Mouse (Mus musculus): ENCODE data around the gene Kansl2.

Kansl2 gene

DNA sequence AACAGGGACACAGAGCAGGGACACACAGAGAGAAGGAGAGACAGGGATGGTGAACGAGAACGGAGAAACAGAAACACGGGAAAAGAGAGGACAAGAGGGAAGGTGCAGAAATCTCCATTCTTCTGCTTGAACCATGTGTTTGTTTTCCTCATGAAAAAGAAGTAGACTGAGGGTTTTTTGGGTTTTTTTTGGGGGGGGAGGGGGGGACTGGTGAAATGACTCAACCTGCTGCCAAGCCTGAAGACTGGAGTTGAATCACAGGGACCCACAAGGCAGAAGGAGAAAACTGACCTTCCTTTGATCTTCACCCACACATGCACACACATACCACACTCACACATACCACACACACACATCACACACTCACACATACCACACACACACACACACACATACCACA, 30.7 kb downstream of the Kansl2 start:
- no peak for DNase-seq (ENCODE audit: low spot score)

DNA sequence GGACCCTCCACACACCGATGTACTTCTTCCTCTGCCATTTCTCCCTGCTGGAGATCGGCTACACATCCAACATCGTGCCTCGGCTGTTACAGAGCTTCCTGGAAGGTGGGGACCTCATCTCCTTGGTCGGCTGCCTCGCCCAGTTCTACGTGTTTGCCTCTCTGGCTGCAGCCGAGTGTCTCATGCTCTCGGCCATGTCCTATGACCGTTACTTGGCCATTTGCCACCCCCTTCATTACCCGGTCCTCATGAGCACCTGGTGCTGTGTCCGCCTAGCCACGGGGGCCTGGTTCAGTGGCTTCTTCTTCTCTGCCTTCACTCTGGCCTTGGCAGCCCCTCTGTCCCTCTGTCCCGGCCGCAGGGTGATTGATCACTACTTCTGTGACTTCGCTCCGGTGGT, 36.4 kb downstream of the Kansl2 start:
- no peak for DNase-seq (ENCODE audit: low spot score)

GRCm38 (mm10) chr15:98492102-98492501, 42.0 kb downstream of the Kansl2 start, which contains the start of gene Olfr279:
Olfr279 (plus strand) TSS chr15:98492402.
- no peak for DNase-seq (ENCODE audit: low spot score)

DNA sequence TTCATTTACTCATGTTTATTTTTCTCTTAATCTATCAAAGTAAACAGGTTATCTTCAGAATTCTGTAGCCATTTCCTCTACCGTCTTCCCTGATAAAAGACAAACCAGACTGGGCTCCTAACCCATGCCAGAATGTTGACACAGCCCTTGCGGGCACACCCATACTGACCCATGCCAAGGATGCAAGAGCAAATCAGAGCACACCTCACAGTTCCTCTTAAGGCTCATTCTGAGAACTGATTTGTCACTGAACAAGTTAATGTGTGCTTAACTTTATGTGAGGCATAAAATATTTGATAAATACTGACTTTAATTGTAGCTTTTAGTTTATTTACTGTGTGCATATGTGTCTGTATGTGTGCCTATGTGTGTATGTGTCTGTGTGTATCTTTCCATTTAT, 42.7 kb downstream of the Kansl2 start:
- DNase-seq (ENCODE audit: low spot score), result no peak

- DNase-seq (ENCODE audit: low spot score), result no peak
Observed at GRCm38 (mm10) chr15:98486433-98487021, 47.5 kb downstream of the Kansl2 start.

DNA sequence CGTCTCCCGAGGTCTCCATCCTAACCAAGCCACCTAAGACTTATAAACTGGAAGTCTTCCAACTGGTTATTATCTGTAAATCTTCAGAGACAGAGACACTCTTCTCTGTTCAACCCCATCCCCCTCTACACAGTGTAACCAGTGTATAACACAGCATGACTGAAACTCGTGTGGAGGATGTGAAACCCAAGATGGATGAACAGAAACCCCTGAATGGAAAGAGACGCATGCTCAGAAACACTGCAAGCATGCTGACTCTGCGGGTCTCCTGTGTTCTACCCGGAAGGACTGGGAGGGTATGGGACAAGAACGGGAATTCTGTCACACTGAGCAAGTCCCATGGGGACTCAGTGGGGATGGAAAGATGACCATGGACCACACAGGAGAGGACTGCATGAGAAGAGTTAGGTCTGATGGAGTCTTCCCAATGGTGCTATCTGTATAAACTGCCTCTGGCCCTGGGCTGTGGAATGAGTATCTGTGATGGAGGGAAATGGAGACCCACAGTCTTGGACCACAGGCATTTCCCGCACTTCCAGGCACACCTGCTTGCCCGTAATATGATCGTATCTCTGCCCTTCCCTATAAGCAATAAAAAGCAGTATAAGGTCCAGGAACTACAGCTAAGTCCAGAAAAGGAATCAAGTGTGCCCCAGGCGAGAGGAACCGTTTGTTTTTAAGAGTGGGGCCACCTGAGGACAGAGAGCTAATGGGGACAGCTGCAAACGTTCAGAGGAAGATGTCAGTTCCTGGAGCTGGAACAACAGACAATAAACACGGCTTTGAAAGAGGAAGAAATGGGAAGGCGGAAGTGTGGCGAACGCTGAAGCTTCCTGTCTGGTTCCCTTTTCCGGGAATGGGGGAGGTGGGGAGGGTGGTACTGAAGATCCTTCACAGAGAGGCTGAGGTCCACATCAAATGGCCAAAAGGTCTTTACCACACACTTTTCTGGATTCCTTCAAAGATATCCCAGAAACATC, 49.9 kb downstream of the Kansl2 start:
- no peak for DNase-seq (ENCODE audit: low spot score)

DNA sequence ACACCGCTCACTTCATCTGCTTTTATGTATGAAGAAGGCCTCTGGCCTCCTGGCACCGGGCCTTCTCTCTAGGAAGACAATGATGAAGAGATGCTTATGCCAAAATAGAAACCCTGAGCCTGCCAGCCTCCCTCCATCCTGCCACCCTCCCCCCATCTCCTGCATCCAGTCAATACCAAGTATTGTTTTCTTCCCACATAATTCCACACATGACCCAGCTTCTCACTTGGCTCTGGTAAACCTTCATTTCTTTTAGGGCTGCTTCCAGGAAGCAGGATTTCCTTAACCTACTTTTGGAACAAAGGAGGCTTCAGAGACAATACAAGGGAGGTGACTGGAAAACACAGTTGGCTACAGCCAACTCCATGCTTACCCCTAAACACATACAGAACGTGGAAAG, 51.4 kb downstream of the Kansl2 start, which contains the start of gene Lalba:
Gene Lalba (minus strand): TSS at position 21 of the 400 bp plus-strand sequence.
- DNase-seq (ENCODE audit: low spot score), result no peak

- DNase-seq (ENCODE audit: low spot score), result no peak
Observed at GRCm38 (mm10) chr15:98479568-98480102, 54.4 kb downstream of the Kansl2 start.

DNA sequence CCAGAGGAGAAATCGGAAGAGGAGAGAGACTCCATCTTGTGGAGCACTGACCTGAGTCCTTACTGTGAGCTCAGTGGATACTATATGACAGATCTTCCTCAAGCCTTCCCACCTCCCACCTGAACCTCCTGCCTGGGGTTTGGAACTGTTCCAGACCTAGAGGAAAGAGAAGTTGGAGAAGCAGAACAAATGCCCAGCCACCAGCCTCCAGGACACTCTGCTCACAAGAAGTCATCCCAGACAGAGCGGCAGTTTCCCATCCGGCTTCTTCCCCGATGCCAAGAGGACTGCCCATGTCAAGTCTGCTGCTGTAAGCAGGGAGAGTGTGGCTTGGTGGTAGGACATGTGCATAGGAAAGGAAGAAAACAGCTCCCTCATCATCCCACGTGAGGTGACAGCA, 57.8 kb downstream of the Kansl2 start:
- DNase-seq (ENCODE audit: low spot score), result no peak

DNA sequence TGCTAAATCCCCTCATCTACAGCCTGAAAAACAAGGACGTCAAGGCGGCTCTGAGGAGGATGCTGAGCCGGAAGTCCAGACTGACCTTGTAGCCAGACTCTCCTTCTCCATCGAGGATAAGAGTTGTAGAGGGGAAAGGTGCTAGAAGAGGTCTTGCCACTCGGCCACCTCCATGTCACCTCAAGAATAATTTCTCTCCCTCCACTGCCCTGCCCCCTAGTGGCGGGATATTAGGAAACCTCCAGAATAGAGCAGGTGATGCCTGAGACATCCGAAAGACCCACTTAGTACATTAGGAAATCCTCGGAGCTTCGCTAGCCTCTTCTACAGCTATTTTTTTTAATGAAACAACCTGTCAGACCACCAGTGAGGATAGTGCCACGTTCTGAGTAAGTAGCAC, 58.7 kb downstream of the Kansl2 start:
- DNase-seq (ENCODE audit: low spot score), result no peak

DNA sequence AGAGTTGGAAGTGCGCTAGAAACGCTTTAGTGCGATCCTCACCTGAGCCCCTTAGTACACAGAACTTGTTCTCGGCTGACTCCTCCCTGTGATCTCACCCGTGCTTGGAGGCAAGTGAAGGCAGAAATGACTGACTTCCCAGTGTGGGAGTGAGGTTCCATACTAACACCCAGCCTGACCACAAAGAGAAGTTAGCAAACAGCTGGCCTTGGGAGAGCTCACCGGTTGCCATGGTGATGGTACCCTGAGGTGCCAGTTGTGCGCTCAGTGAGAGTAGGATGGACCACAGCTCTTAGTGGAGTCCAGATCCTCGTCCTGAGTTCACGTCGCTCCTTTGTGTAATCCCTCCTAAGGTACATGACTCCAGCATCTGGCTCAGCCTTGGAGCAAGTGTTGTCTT, 59.1 kb downstream of the Kansl2 start:
- DNase-seq (ENCODE audit: low spot score), result no peak

DNA sequence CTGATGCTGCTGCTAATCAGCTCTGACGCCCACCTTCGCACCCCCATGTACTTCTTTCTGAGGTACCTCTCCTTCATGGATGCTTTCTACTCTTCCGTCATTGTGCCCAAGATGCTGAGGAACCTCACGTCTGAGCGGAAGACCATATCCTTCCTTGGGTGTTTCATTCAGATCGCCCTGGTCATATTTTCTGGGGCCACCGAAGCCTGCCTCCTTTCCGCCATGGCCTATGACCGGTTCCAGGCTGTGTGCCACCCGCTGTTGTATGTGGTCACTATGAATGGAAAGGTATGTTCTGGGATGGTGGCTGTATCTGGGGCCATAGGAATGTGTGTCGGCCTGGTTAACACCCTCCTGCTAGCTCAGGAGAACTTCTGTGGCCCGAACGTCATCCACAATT, 62.5 kb downstream of the Kansl2 start:
- no peak for DNase-seq (ENCODE audit: low spot score)

DNA sequence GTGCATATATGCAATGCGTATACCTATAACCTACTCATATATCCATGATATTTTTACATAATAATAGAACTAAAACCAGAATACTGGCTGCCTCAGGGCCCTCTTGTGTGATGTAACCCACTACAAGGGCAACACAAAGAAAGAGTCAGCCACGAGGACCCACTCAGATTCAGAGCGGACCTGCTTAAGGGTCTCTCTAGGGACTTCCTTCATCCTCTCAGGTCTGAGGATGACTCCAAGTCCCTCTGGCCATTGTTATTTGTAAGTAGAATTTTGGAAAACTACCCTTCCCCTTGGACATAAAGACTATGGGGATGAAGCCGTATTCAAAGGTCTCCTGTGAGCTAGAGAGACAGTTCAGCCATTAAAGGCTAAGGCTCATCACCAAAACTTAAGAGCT, 64.5 kb downstream of the Kansl2 start, which contains the start of gene OR5BS1P:
Gene OR5BS1P (plus strand): TSS at position 301 of the 400 bp plus-strand sequence.
- no peak for DNase-seq (ENCODE audit: low spot score)
